Mouse (Mus musculus) adrenal gland, adult 8-10 months (tissue): ENCODE data around the gene Slc12a8. TPM values are rescaled to one million over a fixed set of nuclear protein-coding genes. Genes with fewer than 3 reads are reported as not detected.

Experiments
- DNase-seq: peaks from one replicate; pipeline ENCODE4 v3.0.0; 2022
- total RNA-seq, 4 experiments: library from RNA; stranded (reverse); gene quantifications; 2 replicates each; pipeline ENCODE4 v1.2.4; 2022

The Slc12a8 gene
- total RNA-seq, 4 experiments from 2014 or later: 0.55 to 0.91 (median 0.77) TPM

DNA sequence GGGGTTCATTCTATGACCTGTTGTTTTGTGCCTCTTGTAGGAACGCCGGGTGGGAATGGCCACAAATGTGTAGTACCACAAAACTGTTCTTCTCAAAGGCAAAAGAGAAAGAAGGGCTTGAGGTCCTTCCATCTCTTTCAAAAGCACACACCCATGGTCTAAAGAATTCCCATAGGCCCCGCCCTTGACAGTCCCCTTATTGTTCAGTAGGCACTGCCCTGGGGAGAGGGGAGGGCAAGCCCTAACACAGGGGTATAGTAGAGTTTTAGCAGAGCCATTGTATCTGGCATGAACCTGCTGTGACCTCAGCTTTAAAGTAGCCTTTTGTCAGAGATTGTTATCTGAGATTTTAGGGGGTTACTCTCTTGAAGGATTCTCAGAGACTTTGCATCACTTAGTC is 98.9 kb downstream of the Slc12a8 start:
- DNase-seq: no peak

DNA sequence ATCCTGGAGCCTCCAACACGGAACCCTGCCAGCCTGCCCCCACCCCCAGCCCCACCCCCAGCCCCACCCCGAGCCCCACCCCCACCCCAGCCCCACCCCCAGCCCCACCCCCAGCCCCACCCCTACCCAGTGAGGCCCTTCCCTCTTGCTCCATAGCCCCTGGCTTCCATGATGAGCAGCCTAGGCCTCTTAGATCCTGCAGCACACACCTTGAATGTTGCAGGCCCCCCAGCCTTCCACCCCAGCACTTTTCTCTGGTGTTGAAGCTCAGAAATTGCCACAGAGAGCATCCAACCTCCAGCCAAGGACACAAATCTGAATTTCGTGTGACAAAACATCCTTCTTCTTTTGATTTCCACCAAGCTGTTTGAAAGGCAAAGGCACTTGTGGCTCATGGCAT is 104.7 kb downstream of the Slc12a8 start:
- no peak for DNase-seq

DNA sequence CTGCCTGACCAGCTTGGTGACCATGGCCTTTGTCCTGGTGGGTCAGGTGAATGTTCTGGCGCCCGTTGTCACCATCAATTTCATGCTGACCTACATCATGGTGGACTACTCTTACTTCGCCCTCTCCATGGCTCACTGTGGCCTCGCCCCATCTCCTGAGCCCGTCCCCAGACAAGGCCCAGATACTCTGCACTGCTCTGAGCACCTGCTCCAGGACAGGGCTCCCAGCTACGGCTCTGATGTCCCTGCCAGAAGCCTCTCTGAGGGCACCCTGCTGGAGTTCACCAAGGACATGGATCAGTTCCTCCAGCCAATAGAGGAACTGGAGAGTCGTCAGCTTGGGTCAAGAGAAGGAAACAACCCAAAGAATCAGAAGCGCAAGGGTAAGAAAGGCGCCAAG is 107.5 kb downstream of the Slc12a8 start:
- DNase-seq: no peak

DNA sequence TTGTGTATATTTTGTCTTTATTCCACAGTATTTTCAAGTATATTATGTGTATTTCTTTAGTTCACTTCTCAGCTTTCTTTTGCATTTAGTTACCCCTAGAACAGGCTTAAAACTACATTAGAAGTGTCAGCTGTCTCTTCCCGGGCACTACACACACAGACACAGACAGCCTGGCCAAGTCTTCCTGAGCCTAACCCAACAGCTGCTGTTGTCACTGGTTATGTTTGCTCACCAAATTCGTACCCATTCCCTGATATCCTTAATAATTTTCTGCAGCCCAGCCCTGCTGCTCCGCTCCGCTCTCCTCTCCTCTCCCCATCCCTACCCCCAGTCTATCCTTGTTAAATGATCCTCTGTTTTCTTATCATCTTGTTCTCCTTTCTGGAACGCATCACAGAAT is 112.4 kb downstream of the Slc12a8 start:
- DNase-seq: no peak

DNA sequence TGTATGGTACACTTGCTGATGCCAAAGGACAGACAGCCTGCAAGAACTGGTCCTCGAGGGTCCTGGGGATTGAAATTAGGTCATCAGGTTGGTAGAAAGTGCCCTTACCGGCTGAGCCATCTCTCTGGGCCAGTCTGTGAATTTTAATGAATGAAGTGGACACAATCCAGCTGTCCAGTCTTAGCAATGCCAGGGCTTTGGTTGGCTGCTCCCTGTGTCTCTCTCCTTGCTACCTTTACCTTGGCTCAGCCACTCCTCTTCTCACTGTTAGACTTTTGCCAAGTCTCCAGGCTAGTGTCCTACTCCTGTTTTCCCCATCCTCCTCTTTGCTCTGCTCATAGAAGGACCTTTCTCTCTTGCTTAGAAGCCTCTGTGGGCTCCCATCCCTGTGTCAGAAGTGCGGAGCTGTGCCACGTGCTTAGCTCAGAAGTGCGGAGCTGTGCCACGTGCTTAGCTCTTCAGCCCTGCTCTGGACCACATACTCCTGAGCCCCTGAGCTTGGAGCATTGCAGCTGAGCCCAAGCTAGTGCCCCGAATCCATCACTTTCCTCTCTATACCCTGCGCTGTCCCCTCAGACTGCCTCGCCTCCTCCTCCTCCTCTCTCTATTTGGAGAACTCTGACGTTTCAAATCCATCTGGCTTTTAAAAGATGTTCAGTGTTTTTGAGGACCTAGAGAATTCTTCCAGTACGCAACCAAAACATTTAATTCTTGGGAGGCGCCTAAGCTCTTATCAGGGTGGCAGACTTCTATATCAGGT is 118.9 kb downstream of the Slc12a8 start:
- DNase-seq: no peak

DNA sequence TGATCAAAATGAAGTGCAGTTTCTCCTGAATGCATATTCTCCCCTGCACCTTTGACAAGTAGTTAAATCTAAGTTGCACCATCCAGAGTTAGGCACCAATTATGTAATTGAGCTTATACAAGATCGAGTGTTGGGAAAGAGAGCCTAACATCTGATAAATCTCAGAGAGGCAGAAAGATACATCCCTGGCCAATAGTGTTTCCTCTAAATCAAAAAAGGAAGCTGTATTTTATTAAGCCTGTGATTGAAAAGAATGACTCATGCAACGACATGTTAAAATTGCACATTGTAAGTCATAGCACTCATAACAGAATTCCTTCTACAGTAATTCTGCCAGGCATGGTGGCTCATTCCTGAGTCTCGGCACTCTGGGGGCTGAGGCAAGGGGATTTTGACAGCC is 124.7 kb downstream of the Slc12a8 start:
- DNase-seq: no peak

DNA sequence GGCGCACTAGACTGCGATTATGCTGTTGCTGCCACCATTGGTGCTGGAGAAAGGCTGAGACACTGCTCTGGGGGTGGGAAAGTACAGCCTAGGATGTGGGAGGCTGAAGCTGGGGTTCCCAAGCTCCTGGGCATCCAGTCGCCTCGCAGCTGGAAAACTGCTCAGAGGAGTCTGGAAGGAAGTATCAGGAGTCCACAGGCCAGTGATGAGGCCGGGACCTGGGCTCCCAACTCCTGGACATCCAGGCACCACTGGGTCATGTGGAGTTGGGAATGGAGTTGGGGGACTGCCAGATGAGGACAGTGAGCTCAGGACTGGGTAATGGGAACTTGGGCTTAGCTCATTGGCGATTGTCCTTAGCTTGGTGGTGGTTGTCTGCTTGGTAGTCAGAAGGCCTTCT is 136.0 kb downstream of the Slc12a8 start:
- DNase-seq: no peak

DNA sequence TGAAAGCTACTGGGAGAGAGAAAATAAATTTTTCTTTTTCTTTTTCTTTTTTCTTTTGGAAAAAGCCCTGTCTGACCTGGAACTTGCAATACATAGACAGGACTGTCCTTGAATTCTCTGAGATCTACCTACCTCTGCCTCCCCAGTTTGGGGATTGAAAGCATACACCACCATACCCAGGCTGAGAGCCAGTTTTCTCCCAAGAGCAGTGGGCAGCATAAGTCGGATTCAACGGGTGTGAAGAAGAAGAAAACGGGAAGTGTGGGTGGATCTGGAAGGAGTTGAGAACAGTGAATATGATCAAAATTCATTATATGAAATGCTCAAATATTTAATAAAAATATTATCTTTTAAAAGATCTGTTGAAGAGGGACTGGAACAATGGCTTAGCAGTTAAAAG is 138.3 kb downstream of the Slc12a8 start:
- no peak for DNase-seq

DNA sequence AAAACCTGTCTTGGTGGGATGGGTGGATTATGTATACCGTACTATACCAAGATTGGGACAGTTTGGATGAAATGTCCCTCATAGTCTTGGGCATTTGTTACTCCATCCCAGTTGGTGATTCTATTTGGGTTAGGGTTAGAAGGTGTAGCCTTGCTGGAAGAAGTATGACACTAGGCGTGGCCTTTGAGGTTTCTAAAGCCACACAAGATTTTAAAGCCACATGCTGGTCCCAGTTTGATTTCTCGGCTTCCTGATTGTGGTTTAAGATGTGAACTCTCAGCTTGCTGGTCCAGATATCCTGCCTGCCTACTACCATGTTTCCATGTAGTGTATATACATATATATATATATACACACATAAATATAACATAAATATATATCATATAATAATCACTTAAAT is 140.1 kb downstream of the Slc12a8 start:
- no peak for DNase-seq

DNA sequence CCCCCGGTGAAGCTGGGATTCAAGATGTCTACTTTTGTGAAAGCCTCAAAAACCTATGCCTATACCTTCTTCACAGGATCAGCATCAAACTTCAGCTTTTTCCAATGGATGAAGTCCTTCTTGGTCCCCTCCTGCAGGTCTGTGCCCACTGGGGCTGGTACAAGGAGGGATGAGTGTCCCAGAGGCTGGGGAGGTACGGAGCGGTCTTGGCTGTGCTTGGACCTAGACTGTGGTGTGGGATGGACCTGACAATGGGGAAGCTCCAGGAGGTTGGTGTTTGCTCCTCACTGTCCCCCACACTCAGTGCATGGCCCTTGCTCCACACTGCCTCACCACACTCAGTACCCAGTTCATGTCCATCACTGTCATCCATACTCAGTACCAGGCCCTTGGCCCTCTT is 141.0 kb downstream of the Slc12a8 start:
- DNase-seq: no peak

DNA sequence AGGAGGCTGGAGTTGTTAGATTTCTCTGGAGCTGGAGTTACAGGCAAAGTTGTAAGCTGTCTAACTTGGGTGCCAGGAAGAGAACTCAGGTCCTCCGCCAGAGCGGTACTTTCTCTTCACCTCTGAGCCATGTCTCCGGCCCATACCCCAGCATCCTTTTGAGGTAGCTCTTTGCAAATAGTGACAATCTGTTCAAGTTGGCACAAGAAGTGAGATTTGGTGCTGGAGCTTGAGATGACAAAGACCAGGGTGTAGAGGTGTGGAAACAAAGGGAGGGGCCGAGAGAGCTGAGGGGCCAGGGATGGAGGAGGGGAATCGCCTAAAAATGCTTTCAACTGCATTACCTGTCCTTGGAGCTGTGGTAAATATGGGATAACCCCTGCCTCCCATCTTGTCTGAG is 142.4 kb downstream of the Slc12a8 start:
- no peak for DNase-seq

DNA sequence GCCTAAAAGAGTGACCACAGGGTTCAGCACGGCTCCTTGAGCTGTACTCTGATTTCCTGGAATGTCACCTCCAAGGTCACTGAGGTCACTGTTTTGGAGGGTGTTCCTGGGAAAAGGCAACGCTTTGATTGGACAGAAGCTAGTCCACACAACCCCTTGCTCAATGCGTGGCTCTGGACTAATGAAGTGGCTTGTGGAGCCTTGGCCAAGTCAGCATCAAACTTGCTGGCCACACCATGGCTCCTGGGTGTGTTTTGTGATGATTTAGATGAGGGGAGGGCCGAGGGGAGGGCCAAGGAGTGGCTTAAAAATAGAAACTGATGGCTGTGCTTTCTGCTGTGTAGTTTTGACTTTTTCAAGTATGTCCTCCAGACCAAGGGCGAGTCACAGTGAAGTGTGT is 143.0 kb downstream of the Slc12a8 start:
- peak; percentile 78 for DNase-seq

DNA sequence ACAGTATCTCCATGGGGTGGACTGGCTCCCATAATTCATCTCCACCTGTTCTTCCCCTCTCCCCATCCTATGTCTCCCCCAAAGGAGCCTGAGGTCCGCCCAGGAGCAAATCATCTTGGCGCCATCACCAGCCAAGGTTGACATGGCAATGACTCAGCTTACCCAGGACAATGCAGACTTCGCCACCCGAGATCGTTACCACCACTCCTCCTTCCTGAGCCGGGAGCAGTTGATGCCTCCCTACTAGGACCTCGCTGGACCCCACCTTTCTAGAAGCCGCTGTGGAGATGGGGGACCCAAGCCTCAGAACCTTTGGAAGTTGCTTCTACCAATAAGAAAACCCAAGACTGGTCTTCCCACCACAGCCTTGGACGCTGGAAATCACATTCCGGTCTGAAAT is 145.7 kb downstream of the Slc12a8 start:
- no peak for DNase-seq

DNA sequence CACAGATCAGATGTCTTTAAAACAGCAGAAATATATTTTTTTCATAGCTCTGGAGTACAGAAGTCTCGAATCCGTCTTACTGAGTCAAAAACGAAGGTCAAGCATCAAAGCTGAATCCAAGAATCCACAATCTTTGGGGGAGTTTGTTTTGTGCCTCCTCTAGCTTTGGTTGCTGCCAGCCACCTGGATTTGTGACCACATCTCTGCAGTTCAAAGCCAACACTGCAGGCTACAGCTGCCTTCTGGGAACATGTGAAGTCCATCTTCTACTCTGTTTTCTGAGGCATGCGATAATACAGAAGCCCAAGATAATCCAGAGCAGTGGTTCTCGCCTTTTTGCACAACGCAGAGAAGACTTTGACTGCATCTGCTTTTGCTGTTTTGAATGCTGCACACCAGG is 149.1 kb downstream of the Slc12a8 start:
- no peak for DNase-seq

DNA sequence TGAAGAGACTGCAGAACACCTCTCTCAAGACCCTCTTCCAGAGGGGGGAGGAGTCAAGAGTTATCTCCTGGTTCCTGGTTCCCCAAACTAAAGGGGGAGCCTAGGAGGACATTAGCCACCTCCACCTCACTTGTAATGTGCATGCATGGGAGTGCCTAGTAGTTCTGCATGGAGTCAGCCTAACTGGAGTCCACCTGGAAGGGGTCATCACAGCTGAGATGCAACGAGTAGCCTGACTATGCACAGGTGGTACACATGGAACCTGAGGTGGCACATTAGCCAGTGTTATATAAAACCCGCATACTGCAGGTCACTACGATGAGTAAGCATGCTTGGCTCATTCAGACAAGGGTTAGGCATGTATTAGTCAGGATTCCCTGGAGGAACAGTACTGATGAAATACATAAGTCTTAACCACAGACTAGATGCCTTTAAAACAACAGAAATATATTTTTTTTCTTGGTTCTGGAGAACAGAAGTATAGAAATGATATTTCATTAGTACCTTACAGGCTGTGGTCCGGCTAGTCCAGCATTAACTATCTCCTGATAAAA is 149.9 kb downstream of the Slc12a8 start:
- no peak for DNase-seq

DNA sequence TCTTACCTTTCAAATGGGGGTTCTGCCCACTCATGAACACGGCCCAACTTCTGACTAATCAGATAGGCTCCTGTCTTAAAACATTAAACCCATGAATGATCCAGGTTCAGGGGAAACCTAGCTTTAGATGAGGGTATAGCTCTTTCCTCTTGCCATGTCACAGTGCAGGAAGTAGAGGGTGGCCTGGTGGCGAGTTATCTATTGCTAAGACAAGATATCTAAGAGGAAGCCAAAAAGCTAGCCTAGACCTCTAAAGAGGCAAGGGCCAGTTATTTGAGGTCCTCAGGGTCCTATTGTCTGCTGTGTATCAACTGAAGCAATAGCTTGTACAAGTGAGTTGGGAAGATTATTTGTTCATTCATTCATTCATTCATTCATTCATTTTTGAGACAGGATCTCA is 151.3 kb downstream of the Slc12a8 start:
- DNase-seq: no peak

DNA sequence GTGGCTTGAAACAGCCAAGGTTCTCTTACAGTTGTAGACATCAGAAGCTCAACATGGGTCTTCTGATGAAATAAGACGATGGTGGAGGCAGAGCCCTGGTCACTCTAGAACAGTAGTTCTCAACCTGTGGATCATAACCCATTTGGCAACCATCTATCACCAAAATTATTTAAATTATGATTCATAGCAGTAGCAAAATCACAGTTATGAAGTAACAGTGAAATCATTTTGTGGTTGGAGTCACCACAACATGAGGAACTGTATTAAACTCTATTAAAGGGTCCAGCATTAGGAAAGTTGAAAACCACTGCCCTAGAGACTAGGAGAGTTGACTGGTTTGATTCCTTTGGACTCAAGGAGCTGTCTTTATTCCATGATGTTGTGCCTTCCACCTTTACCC is 151.9 kb downstream of the Slc12a8 start:
- no peak for DNase-seq

DNA sequence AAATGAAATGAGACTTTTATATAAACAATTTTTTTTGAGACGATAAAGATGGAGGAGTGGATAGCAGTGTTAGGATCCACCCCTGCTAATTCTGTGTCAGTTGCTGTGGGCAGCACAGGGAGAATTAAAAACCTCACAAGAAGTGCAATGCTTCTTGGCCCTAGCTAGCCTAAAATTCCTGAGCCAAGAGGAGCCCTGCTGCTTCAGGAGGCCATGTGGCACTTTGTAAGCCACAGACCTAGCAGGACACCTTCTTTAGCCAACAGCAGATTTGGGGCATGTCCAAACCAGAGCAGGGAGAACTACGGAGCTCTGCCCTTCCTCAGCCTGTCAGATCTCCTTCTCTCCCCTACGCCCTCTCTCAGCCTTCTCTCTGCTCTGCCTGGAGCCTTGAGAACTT is 153.2 kb downstream of the Slc12a8 start:
- DNase-seq: no peak

DNA sequence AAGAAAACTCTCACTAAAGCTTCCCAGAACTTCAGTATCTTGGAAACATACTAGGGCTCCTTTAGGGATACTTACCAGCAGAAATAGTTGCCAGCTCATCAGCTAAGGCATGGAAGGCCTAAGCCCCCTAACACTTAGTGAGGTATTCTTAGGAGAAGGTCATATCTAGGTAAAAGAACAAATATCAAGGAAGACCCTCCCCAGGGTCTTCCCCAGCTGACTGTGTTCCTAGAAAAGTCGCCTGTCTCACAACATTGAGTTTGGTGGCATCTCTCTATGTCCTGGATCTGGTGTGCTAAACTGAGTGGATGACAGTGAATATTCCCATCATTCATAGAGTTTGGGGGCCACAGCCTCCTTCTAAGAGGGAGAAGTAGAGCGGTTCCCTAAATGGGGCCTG is 153.8 kb downstream of the Slc12a8 start:
- DNase-seq: no peak

DNA sequence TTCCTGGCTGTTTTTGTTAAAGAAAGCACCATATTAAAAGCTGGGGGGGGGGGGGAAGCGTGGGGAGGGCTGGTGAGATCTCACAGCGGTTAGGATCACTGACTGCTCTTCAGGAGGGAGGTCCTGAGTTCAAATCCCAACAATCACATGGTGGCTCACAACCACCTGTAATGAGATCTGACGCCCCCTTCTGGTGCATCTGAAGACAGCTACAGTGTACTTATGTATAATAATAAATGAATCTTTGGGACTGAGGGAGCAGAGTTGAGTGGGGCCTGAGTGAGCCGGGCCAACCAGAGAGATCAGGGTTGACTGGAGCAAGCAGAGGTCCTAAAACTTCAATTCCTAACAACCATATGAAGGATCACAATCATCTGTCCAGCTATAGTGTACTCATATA is 155.1 kb downstream of the Slc12a8 start:
- no peak for DNase-seq

DNA sequence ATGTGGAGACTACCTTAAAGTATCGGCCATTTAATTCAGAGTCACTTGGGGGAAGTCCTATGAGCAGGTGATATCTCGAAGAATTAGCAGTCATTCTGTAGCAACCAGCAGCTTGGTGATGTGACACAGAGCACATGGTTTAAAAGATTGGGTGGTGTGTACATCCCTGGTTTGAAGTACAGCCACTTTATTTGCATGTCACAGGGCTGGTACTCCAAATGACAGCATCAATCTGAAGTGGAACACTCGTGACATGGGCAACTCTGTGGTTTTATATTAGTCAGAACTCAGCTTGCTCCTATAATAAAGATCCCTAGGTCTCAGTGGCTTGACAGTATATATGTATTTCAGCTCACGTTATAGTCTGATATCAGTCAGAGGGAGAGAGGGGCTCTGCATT is 155.5 kb downstream of the Slc12a8 start:
- no peak for DNase-seq

DNA sequence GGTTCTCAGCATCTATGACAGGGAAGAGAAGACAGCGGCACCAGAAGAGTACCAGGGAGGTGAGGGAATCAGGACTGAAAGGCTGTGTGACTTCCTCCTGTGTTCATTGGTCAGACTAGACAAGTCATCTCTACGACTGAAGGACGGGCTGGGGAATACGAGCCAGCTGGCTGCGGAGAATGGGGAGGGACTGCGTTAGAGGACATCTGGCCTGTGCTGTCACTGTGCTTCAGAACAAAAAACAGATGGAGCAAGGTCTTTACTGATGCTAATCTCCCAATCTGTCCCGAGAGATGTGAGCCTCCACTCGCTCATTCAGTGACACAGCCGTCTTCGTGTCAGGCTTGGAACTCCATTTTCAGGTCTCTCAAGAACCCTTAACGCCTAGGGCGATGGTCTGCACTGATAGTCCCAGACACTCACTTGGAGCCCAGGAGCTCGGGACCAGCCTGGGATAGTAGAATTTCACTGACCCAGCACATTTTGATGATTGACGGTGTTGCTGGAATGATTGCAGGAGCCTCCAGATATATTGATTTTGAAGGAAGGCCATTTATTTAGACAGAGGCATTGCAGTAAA is 156.5 kb downstream of the Slc12a8 start:
- DNase-seq: peak; percentile 77

DNA sequence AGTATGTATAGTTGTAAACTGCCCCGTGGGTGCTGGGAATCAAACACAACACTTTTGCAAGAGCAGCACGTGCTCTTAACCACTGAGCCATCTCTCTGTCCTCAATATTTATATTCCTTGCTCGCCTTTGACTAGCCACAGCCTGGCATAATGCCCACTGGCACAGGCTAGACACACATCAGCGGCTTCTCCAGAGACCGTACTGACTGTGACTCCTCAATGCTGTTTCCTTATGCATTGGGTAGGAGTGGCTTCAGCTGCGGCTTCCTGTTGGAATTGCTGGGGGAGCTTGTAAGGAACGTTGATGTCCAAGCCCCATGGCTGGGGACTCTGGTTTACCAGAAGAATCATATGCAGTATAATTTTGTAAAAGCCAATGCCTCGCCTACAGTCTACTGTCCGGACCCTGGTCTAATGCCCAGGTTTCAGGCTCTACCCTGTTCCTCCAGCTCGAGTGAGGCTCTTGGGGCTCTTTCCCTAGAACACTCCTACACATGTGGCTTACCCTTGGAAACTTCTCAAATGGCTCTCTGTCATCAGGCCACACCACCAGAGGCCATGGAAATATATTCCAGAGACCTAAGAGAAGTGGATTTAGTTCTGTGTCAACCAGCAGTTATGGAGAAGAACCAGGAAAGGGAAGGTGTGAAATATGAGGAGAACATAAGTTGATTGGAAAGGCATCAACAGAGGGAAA is 158.2 kb downstream of the Slc12a8 start:
- no peak for DNase-seq

DNA sequence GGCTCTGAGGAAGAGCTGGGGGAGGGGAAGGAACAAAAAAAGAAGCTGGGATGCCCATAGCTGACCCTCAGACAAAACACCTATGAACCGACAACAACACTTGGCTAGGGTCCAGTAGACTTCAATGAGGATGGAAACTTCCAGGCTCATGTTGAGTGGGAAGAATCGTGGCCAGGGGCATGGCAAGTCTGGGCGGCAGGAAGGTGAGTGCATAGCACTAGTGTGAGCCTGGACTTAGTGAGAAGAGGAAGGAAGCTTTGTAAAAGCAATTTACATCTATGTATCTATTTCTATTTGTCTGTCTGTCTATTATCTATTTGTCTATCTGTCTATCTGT is 158.7 kb downstream of the Slc12a8 start:
- no peak for DNase-seq
